Mouse (Mus musculus) kidney, postnatal 25 days (tissue): Measurements from ENCODE around the gene Gpr183.

Experiments
- DNase-seq, 2 experiments: peaks; one replicate each; pipeline ENCODE4 v3.0.0; 2021; ENCODE audit warnings: mixed read lengths in 2 of 2

The Gpr183 gene

GRCm38 (mm10) chr14:121955176-121955795, 9.7 kb downstream of the Gpr183 start:
- no peak for DNase-seq

- no peak for DNase-seq
Measured at GRCm38 (mm10) chr14:121954608-121955007, 10.4 kb downstream of the Gpr183 start.

- DNase-seq: no peak
Measured at GRCm38 (mm10) chr14:121954129-121954528, 10.9 kb downstream of the Gpr183 start.

DNA sequence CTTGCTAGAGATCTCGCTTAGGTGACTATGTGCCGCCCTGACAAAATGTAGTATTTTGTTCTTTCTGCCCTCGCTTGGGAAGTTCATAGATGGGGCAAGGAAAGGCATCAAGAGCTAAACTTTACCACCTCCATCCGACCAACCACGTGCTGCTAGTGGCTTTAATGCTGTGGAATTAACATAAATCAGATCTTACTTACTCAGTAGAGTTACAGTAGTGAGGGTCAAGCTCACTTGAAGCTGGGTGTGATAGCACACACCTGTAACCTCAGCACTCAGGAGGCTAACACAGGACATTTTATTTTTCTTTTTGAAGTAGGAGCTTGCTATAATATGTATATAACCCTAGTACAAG, 13.0 kb downstream of the Gpr183 start:
- no peak for DNase-seq

- DNase-seq: no peak
Measured at GRCm38 (mm10) chr14:121951399-121952045, 13.5 kb downstream of the Gpr183 start.

- DNase-seq: no peak
Measured at GRCm38 (mm10) chr14:121949897-121950296, 15.1 kb downstream of the Gpr183 start.

DNA sequence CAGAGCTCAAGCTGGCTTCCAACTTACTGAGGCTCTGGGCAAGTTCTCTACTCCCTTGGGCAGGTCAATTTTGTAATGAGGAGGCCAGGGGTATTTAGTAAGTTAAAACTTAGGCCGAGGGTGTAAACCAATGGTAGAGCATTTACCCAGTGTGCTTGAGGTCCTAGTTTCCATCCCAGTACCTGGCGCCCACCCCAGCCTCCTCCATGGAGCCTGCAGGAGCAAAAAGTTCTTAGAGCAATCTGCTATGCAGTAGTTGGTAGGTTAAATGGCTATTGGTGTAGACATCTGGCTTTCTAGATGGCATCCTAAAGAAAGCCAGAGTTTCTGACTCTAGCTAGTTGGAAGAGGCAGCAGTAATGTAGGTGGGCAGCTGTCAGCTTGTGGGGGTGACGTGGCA, 15.6 kb downstream of the Gpr183 start:
- no peak for DNase-seq

- DNase-seq: no peak
Measured at GRCm38 (mm10) chr14:121947966-121948365, 17.0 kb downstream of the Gpr183 start.

DNA sequence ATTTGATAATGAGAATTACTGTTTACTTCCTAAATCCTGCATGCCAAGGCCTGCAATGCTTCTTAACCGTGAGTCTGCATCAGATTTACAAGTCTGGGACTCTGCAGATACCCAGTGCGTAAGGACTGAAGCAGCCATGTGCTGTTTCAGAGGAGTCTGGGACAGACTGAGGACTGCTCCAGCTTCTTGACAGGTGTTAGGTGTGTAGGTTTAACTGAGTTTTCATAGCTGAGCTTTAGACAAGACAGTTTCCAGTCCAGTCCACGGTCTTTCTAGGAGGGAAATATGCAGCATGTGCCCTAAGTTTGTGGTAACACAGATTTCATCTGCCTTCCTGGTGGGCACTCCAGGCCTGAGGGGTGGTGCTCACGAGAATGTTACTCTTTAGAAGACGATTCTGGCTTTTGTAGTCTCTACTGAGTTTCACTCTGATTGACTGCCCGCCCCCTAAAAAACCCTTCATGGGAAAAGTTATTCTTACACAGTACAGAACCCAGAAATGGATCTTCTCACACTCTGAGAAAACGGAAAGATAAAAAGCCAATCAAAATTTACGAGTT, 17.7 kb downstream of the Gpr183 start:
- no peak for DNase-seq

DNA sequence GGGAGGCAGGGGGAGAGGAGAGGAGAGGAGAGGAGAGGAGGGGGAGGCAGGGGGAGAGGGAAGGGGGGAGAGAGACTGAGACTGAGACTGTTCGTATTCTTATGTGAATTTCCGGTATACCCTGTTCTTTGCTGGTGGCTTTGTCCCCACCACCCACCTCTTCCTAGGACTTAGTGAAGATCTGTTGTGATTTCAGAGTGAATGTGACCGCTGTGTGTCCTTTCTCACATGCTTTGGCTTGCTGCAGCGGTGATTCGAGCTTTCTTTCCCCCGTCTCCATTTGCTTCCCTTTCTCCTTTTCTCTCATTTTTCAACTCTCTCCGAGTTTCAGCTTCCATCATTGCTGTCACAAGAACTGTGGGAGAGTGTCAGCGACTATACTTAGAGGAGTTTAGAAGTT, 18.3 kb downstream of the Gpr183 start:
- DNase-seq: no peak

- DNase-seq: peak; percentile 43 to 64
Measured at GRCm38 (mm10) chr14:121946131-121946530, 18.9 kb downstream of the Gpr183 start.

GRCm38 (mm10) chr14:121939582-121939981, 25.4 kb downstream of the Gpr183 start:
- no peak for DNase-seq

- peak in 1 of 2 experiments; percentile 0 for DNase-seq
Measured at GRCm38 (mm10) chr14:121938256-121939191, 26.5 kb downstream of the Gpr183 start.

- DNase-seq: no peak
Measured at GRCm38 (mm10) chr14:121937601-121938255, 27.3 kb downstream of the Gpr183 start.

- no peak for DNase-seq
Measured at GRCm38 (mm10) chr14:121936856-121937255, 28.1 kb downstream of the Gpr183 start.

- no peak for DNase-seq
Measured at GRCm38 (mm10) chr14:121936356-121936755, 28.6 kb downstream of the Gpr183 start.

- DNase-seq: no peak
Measured at GRCm38 (mm10) chr14:121934597-121934946, 30.4 kb downstream of the Gpr183 start.

DNA sequence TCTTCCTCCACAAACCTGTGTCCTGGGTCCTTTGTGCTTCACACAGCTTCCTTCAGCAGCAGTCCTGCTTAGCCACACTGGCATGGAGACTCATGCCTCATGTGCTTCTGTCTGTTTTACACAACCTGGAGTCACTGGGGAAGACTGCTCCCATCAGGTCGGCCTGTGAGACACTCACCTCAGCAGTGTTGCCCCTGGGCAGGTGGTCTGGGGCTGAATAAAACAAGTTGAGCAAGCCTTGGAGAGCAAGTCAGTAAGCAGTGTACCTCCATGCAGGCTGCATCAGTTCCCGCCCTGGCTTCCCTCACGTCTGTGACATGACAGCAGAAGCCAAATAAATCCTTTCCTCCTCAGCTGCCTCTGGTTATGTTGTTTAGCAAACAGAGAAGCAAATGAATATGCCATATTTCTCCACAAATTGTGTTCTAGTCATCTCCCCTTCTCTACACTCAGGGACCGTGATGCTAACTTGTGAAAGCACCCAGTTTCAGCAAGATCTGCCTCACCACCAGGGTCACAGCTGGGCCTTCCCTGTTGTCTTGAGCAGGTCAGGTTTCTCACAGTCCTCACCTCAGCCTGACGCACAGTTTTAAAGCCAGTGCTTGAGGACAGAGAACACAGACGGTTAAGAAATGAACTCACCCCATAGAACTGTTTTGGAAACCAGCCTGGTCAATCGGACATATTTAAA, 30.9 kb downstream of the Gpr183 start:
- DNase-seq: peak in 1 of 2 experiments; percentile 0

DNA sequence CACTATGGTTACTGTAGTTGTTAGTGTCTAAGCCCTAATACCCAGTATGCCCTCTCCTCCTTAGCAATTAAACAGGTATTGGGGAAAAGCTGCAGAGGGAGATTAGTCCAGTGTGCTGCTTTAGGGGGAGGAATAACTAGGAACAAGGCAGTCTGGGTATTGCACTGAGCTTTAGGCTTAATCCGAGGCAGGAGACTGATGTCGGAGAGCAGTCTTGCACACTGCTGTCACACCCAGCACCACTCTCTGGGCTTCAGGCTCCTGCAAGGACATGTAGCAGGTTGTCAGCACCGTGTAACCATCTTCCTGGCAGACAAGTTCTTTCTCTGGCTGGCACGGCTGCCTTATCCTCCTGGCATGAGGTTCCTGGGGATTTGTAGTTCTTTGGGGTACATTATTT, 32.8 kb downstream of the Gpr183 start:
- peak in 1 of 2 experiments; percentile 1 for DNase-seq

GRCm38 (mm10) chr14:121931594-121931993, 33.4 kb downstream of the Gpr183 start:
- peak in 1 of 2 experiments; percentile 1 for DNase-seq

DNA sequence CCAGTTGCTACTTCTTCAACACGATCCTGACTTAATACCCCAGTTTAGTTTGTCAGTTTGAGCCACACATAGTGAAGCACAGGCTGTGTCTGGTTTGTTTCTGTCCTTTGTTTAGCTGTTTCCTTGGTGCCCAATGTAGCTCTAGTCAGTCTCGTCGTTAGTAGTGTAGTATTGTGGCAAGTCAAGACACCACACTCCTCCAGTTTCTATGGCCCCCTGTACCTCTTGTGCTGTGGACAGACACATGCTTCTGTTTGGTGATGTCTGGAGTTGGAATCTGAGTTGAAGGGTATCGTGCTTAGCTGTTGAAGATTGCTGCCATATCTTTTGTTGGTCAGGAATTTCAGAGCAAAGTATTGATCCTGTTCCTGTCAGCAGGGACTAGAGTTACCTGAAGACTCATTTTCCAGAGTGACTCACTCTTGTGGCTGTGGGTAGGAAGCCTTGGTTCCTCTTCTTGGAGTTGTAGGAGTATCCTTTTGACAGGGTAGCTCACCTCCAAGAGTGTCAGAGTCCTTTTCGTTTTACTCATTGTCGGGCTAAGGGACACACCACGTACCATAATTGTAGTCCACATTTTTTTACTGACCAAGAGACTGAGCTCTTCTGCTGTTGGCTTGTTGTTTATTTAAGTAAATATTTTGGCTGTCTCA, 34.1 kb downstream of the Gpr183 start:
- peak in 1 of 2 experiments; percentile 0 for DNase-seq
